Mouse (Mus musculus): ENCODE measurements around the gene Tspoap1. TPM values are rescaled to one million over a fixed set of nuclear protein-coding genes. Genes with fewer than 3 reads are reported as not detected.
A peak's percentile ranks its signal among the peaks of the same experiment; 100 is the strongest.

The Tspoap1 gene
- total RNA-seq, 1 experiment from 2014 or later = 4.3 TPM

- ATAC-seq (replicated peaks; ENCODE audit: insufficient number of reproducible peaks, low FRiP score, low TSS enrichment, poor library complexity, severe bottlenecking) = peak; percentile 88
Observed at GRCm38 (mm10) chr11:87737175-87737740, 23.1 kb upstream of the Tspoap1 start, which contains the start of gene Supt4a. TSS of gene Supt4a (plus strand) at chr11:87737552.

- ATAC-seq (replicated peaks; ENCODE audit: insufficient number of reproducible peaks, low FRiP score, low TSS enrichment, poor library complexity, severe bottlenecking) = no peak
Observed at GRCm38 (mm10) chr11:87743691-87744090, 16.6 kb upstream of the Tspoap1 start.

- ATAC-seq (replicated peaks; ENCODE audit: insufficient number of reproducible peaks, low FRiP score, low TSS enrichment, poor library complexity, severe bottlenecking) = no peak
Observed at GRCm38 (mm10) chr11:87744964-87745363, 15.4 kb upstream of the Tspoap1 start.

GRCm38 (mm10) chr11:87745632-87746555 is 14.4 kb upstream of the Tspoap1 start:
- no peak for ATAC-seq (replicated peaks; ENCODE audit: insufficient number of reproducible peaks, low FRiP score, low TSS enrichment, poor library complexity, severe bottlenecking)

GRCm38 (mm10) chr11:87747312-87747711 is 13.0 kb upstream of the Tspoap1 start:
- ATAC-seq (replicated peaks; ENCODE audit: insufficient number of reproducible peaks, low FRiP score, low TSS enrichment, poor library complexity, severe bottlenecking) = no peak

- ATAC-seq (replicated peaks; ENCODE audit: insufficient number of reproducible peaks, low FRiP score, low TSS enrichment, poor library complexity, severe bottlenecking) = no peak
Observed at GRCm38 (mm10) chr11:87747716-87748115, 12.6 kb upstream of the Tspoap1 start.

GRCm38 (mm10) chr11:87748132-87749119 is 11.9 kb upstream of the Tspoap1 start:
- peak; percentile 33 for ATAC-seq (replicated peaks; ENCODE audit: insufficient number of reproducible peaks, low FRiP score, low TSS enrichment, poor library complexity, severe bottlenecking)

- peak; percentile 64 for ATAC-seq (replicated peaks; ENCODE audit: insufficient number of reproducible peaks, low FRiP score, low TSS enrichment, poor library complexity, severe bottlenecking)
Observed at GRCm38 (mm10) chr11:87749192-87750042, 10.9 kb upstream of the Tspoap1 start.

GRCm38 (mm10) chr11:87750043-87750421 is 10.3 kb upstream of the Tspoap1 start:
- peak; percentile 6; the same call in 1 of the 2 replicates for ATAC-seq (replicated peaks; ENCODE audit: insufficient number of reproducible peaks, low FRiP score, low TSS enrichment, poor library complexity, severe bottlenecking)

GRCm38 (mm10) chr11:87750521-87750920 is 9.8 kb upstream of the Tspoap1 start:
- ATAC-seq (replicated peaks; ENCODE audit: insufficient number of reproducible peaks, low FRiP score, low TSS enrichment, poor library complexity, severe bottlenecking) = no peak

GRCm38 (mm10) chr11:87751031-87751430 is 9.3 kb upstream of the Tspoap1 start:
- no peak for ATAC-seq (replicated peaks; ENCODE audit: insufficient number of reproducible peaks, low FRiP score, low TSS enrichment, poor library complexity, severe bottlenecking)

GRCm38 (mm10) chr11:87751491-87751966 is 8.8 kb upstream of the Tspoap1 start:
- peak; percentile 3; the same call in 1 of the 2 replicates for ATAC-seq (replicated peaks; ENCODE audit: insufficient number of reproducible peaks, low FRiP score, low TSS enrichment, poor library complexity, severe bottlenecking)

- ATAC-seq (replicated peaks; ENCODE audit: insufficient number of reproducible peaks, low FRiP score, low TSS enrichment, poor library complexity, severe bottlenecking) = no peak
Observed at GRCm38 (mm10) chr11:87752307-87752706, 8.0 kb upstream of the Tspoap1 start.

- no peak for ATAC-seq (replicated peaks; ENCODE audit: insufficient number of reproducible peaks, low FRiP score, low TSS enrichment, poor library complexity, severe bottlenecking)
Observed at GRCm38 (mm10) chr11:87753255-87753654, 7.1 kb upstream of the Tspoap1 start.

- no peak for ATAC-seq (replicated peaks; ENCODE audit: insufficient number of reproducible peaks, low FRiP score, low TSS enrichment, poor library complexity, severe bottlenecking)
Observed at GRCm38 (mm10) chr11:87753891-87754501, 6.3 kb upstream of the Tspoap1 start.

GRCm38 (mm10) chr11:87754603-87755002 is 5.7 kb upstream of the Tspoap1 start:
- peak; percentile 15; the same call in 1 of the 2 replicates for ATAC-seq (replicated peaks; ENCODE audit: insufficient number of reproducible peaks, low FRiP score, low TSS enrichment, poor library complexity, severe bottlenecking)

GRCm38 (mm10) chr11:87755360-87756017 is 4.9 kb upstream of the Tspoap1 start:
- ATAC-seq (replicated peaks; ENCODE audit: insufficient number of reproducible peaks, low FRiP score, low TSS enrichment, poor library complexity, severe bottlenecking) = peak; percentile 44

All from monocyte, adult 5-6 weeks (primary cell).